Mouse (Mus musculus): Measurements from ENCODE around the gene 4933416C03Rik. TPM values are rescaled to one million over a fixed set of nuclear protein-coding genes. Genes with fewer than 3 reads are reported as not detected.

Gene 4933416C03Rik
- polyA plus RNA-seq, 2 experiments = not detected

DNA sequence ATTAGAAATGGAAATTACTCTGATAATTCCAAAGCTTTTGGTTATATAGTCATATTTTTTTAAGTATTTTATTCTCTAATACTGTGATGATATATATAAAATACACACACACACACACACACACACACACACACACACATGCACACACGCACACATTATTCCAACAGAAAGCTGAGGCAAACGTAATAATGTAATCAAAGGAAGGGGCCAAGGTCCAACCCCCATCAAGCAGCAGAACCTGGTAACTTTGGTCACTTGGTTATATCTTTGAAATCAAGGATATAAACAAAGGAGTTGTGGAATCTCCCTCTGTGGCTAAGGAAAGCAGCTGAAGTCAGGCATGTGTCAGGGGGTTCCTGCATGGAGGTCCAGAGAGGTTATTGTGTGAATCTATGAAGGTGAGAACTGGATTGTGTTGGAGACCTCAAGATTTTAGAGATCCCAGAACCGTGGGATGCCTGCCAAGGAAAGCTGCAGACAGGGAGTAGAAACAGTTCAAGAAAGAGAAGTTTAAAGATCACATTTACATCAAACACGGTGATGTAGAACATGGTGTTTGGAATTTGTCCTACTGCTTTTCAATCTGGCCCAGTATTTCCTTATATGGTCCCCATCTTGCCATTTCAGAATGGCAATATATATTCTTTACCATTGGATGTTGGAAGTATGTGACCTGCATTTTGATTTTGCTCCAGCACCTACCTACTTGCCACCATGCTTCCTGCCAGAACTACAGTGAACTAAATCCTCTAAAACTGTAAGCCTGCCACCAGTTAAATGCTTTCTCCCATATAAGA is 2.4 kb upstream of the 4933416C03Rik start:
- no peak for ATAC-seq (ENCODE audit: insufficient read depth)
- Histone ChIP-seq H3K27ac (no peak overlapping the region), H3K4me1 (replicated peaks; ENCODE audit: control insufficient read depth in 2 of 2, insufficient read depth in 2 of 2, low read length in 1 of 2) (0 out of 4 replicates have a peak, but pooled peaks cover 0 to 2% of the 10 kb centered on the region in 2 experiments), H3K9me3 (ENCODE audit: control insufficient read depth, low read length) (no peaks in the 10 kb centered on the region), H3K9ac (replicated peaks) (no peak overlapping the region), H3K36me3 (replicated peaks; ENCODE audit: control insufficient read depth, insufficient read depth, low read depth) (no peaks in the 10 kb centered on the region), H3K27me3 (ENCODE audit: control insufficient read depth, insufficient read depth, low read length) (no peaks in the 10 kb centered on the region), H3K4me3 (ENCODE audit: insufficient read depth in 1 of 2, low read depth in 2 of 2, low read length in 2 of 2) (no peak overlapping the region), H3K4me2 (ENCODE audit: low read depth) (no peak overlapping the region)
- DNase-seq (ENCODE audit: low read depth in 3 of 3, low spot score in 3 of 3) = no peak
- WGBS (ENCODE audit: insufficient replicate concordance) = 52% methylated on average over 4 of the region's 4 CpGs
- no peak for TF ChIP-seq CTCF (IDR thresholded peaks at IDR 0.05; ENCODE audit: low read depth)

DNA sequence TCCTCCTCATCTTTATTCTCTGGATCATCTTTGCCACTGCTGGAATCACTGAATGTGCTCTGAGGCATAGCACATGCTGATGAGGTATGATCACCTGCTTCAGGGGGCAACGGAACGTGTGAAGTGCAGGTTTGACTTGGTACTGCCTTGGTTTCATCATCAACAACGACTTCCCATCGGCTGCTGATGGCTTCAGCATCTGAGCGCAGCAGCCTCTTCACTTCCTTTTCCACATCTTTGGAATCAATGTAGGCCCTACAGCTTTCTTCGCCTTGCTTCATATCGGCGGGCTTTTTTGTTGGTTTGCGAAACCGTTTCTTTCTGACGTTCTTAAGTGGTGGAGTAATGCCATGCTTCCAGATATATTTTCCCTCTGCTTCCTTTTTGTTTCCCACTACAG is 849 bp downstream of the 4933416C03Rik start:
- TF ChIP-seq EP300 (IDR thresholded peaks at IDR 0.05; ENCODE audit: low read depth) = no peak
- TF ChIP-seq CTCF (IDR thresholded peaks at IDR 0.05; ENCODE audit: low read depth) = no peak
- ATAC-seq (ENCODE audit: insufficient read depth) (no peak), DNase-seq (ENCODE audit: low read depth in 3 of 3, low spot score in 3 of 3) (no peak)
- Histone ChIP-seq H3K4me3 (ENCODE audit: insufficient read depth in 1 of 2, low read depth in 2 of 2, low read length in 2 of 2) (no peak overlapping the region), H3K27me3 (ENCODE audit: control insufficient read depth, insufficient read depth, low read length) (no peaks in the 10 kb centered on the region), H3K4me2 (ENCODE audit: low read depth) (no peak overlapping the region), H3K36me3 (replicated peaks; ENCODE audit: control insufficient read depth, insufficient read depth, low read depth) (no peaks in the 10 kb centered on the region), H3K9me3 (ENCODE audit: control insufficient read depth, low read length) (no peaks in the 10 kb centered on the region), H3K27ac (no peak overlapping the region), H3K4me1 (replicated peaks; ENCODE audit: control insufficient read depth in 2 of 2, insufficient read depth in 2 of 2, low read length in 1 of 2) (0 out of 4 replicates have a peak, but pooled peaks cover 0 to 2% of the 10 kb centered on the region in 2 experiments), H3K9ac (replicated peaks) (no peak overlapping the region)
- 80% methylated on average over 11 of the region's 11 CpGs for WGBS (ENCODE audit: insufficient replicate concordance)

DNA sequence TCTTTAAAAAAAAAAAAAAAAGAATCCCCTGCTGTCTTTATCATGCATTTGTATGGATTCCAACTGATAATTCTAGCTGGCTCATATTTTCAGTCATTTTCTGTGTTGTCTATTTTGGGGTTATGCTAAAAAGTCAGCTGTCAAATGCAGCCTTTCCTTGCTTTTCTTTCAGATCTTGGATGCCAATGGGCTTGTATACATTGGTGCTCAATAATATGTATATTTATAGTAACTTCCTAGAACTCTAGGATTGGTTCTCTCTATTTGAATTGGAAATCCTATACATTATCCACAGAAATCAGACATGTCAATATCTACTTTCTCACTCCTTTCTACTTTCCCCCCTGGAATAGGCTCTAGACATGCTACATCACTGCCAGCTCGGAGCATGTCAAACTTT is 5.0 kb downstream of the 4933416C03Rik start:
- ATAC-seq (ENCODE audit: insufficient read depth) (no peak), DNase-seq (ENCODE audit: low read depth in 3 of 3, low spot score in 3 of 3) (no peak)
- Histone ChIP-seq H3K27me3 (ENCODE audit: control insufficient read depth, insufficient read depth, low read length) (no peaks in the 10 kb centered on the region), H3K36me3 (replicated peaks; ENCODE audit: control insufficient read depth, insufficient read depth, low read depth) (no peaks in the 10 kb centered on the region), H3K4me1 (replicated peaks; ENCODE audit: control insufficient read depth in 2 of 2, insufficient read depth in 2 of 2, low read length in 1 of 2) (no peaks in the 10 kb centered on the region), H3K4me2 (ENCODE audit: low read depth) (no peak overlapping the region), H3K27ac (no peak overlapping the region), H3K9me3 (ENCODE audit: control insufficient read depth, low read length) (no peaks in the 10 kb centered on the region), H3K4me3 (ENCODE audit: insufficient read depth in 1 of 2, low read depth in 2 of 2, low read length in 2 of 2) (no peak overlapping the region), H3K9ac (replicated peaks) (no peak overlapping the region)
- TF ChIP-seq CTCF (IDR thresholded peaks at IDR 0.05; ENCODE audit: low read depth) = no peak
- TF ChIP-seq EP300 (IDR thresholded peaks at IDR 0.05; ENCODE audit: low read depth) = no peak
- 44% methylated on average over 1 of the region's 1 CpGs for WGBS (ENCODE audit: insufficient replicate concordance)

DNA sequence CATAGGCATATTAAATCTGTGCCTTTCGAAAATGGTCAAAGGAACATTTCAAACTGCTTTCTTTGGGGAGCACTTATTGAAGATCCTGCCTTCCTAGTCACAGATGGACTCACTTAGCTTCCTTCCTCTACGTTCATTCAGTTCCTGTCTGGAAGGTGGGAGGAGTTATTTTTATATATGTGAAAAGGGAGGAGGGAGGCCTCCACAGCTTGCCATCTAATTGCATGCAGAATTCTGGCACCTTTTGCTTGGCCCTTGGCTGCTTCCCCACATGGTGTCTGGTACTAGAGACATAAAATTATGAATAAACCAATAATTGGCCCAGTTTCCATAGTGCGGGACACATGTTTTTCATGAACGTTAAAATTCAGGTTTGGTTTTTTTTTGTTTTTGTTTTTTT is 5.5 kb downstream of the 4933416C03Rik start:
- H3K9ac ChIP-seq (replicated peaks) = no peak overlapping the region
- no peak overlapping the region for H3K27ac ChIP-seq
- WGBS (ENCODE audit: insufficient replicate concordance) = 53% methylated on average over 4 of the region's 4 CpGs
- H3K27me3 ChIP-seq (ENCODE audit: control insufficient read depth, insufficient read depth, low read length) = no peaks in the 10 kb centered on the region
- no peak overlapping the region for H3K4me3 ChIP-seq (ENCODE audit: insufficient read depth in 1 of 2, low read depth in 2 of 2, low read length in 2 of 2)
- H3K36me3 ChIP-seq (replicated peaks; ENCODE audit: control insufficient read depth, insufficient read depth, low read depth) = no peaks in the 10 kb centered on the region
- no peak for ATAC-seq (ENCODE audit: insufficient read depth)
- TF ChIP-seq CTCF (IDR thresholded peaks at IDR 0.05; ENCODE audit: low read depth) (no peak), EP300 (IDR thresholded peaks at IDR 0.05; ENCODE audit: low read depth) (no peak)
- H3K9me3 ChIP-seq (ENCODE audit: control insufficient read depth, low read length) = no peaks in the 10 kb centered on the region
- no peak overlapping the region for H3K4me2 ChIP-seq (ENCODE audit: low read depth)
- DNase-seq (ENCODE audit: low read depth in 3 of 3, low spot score in 3 of 3) = no peak
- no peaks in the 10 kb centered on the region for H3K4me1 ChIP-seq (replicated peaks; ENCODE audit: control insufficient read depth in 2 of 2, insufficient read depth in 2 of 2, low read length in 1 of 2)

DNA sequence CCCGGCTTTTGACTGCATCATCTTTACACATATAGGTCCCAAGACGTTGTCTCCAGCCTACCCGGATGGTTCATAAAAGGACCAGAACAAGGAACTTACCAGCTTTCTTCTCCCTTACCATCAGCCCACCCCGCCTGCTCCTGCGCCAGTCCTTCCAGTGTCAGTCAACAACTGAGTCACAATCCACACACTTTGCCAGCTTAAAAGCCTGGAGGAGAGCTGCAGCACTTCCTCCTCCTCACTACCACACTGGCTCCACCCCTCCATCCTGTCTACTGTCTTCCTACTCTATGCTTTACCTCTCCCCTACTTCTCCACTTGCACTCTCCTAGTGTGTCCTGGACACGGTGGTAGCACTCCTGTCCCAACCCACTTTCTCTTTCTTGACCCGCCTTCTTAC is 15.2 kb downstream of the 4933416C03Rik start:
- H3K9ac ChIP-seq (replicated peaks) = no peak overlapping the region
- no peak overlapping the region for H3K27ac ChIP-seq
- no peaks in the 10 kb centered on the region for H3K9me3 ChIP-seq (ENCODE audit: control insufficient read depth, low read length)
- ATAC-seq (ENCODE audit: insufficient read depth) (no peak), DNase-seq (ENCODE audit: low read depth in 3 of 3, low spot score in 3 of 3) (no peak)
- TF ChIP-seq CTCF (IDR thresholded peaks at IDR 0.05; ENCODE audit: low read depth) = no peak
- TF ChIP-seq EP300 (IDR thresholded peaks at IDR 0.05; ENCODE audit: low read depth) = no peak
- no peaks in the 10 kb centered on the region for H3K27me3 ChIP-seq (ENCODE audit: control insufficient read depth, insufficient read depth, low read length)
- H3K4me1 ChIP-seq (replicated peaks; ENCODE audit: control insufficient read depth in 2 of 2, insufficient read depth in 2 of 2, low read length in 1 of 2) = no peaks in the 10 kb centered on the region
- no peaks in the 10 kb centered on the region for H3K36me3 ChIP-seq (replicated peaks; ENCODE audit: control insufficient read depth, insufficient read depth, low read depth)
- no peak overlapping the region for H3K4me3 ChIP-seq (ENCODE audit: insufficient read depth in 1 of 2, low read depth in 2 of 2, low read length in 2 of 2)
- H3K4me2 ChIP-seq (ENCODE audit: low read depth) = no peak overlapping the region
- 53% methylated on average over 7 of the region's 7 CpGs for WGBS (ENCODE audit: insufficient replicate concordance)
